Mouse (Mus musculus) heart, adult 2 months (tissue): ENCODE results near the gene Wbp11.

Experiments used
- CTCF ChIP-seq: fragments of 200-600 bp; IDR thresholded peaks from 2 replicates; pipeline ENCODE4 v1.8.1; 2022; ENCODE audit warnings: antibody characterized with exemption, mild to moderate bottlenecking, moderate library complexity
- EP300 ChIP-seq: fragments of 200-500 bp; IDR thresholded peaks from 2 replicates; pipeline ENCODE4 v1.6.1; 2011; ENCODE audit warnings: low read depth, low read length, control low read depth; ENCODE audit not compliant: insufficient read depth

- no peak for TF ChIP-seq EP300
- no peak for TF ChIP-seq CTCF
Measured at GRCm38 (mm10) chr6:136828681-136829080, 648 bp upstream of the Wbp11 start.
